Mouse (Mus musculus): ENCODE measurements around the gene Aebp2.

Gene Aebp2

GRCm38 (mm10) chr6:140605732-140606131 lies 16.7 kb upstream of the Aebp2 start:
- in situ Hi-C loops (cut with MboI; ENCODE audit: unreplicated experiment in 2 of 2), result no loop called here

GRCm38 (mm10) chr6:140606534-140606933 lies 15.9 kb upstream of the Aebp2 start:
- in situ Hi-C loops (cut with MboI; ENCODE audit: unreplicated experiment in 2 of 2), result no loop called here

- in situ Hi-C loops (cut with MboI; ENCODE audit: unreplicated experiment in 2 of 2), result no loop called here
Measured at GRCm38 (mm10) chr6:140608666-140609065, 13.8 kb upstream of the Aebp2 start.

- in situ Hi-C loops (cut with MboI; ENCODE audit: unreplicated experiment in 2 of 2), result no loop called here
Measured at GRCm38 (mm10) chr6:140609533-140609932, 12.9 kb upstream of the Aebp2 start.

GRCm38 (mm10) chr6:140610117-140610516 lies 12.3 kb upstream of the Aebp2 start:
- in situ Hi-C loops (cut with MboI; ENCODE audit: unreplicated experiment in 2 of 2), result no loop called here

- in situ Hi-C loops (cut with MboI; ENCODE audit: unreplicated experiment in 2 of 2), result no loop called here
Measured at GRCm38 (mm10) chr6:140611282-140611681, 11.2 kb upstream of the Aebp2 start.

GRCm38 (mm10) chr6:140611893-140612473 lies 10.5 kb upstream of the Aebp2 start:
- in situ Hi-C loops (cut with MboI; ENCODE audit: unreplicated experiment in 2 of 2), result no loop called here

- in situ Hi-C loops (cut with MboI; ENCODE audit: unreplicated experiment in 2 of 2), result no loop called here
Measured at GRCm38 (mm10) chr6:140613822-140614221, 8.6 kb upstream of the Aebp2 start.

GRCm38 (mm10) chr6:140614711-140615110 lies 7.8 kb upstream of the Aebp2 start:
- in situ Hi-C loops (cut with MboI; ENCODE audit: unreplicated experiment in 2 of 2), result no loop called here

GRCm38 (mm10) chr6:140620531-140621349 lies 1.7 kb upstream of the Aebp2 start:
- in situ Hi-C loops (cut with MboI; ENCODE audit: unreplicated experiment in 2 of 2), result no loop called here

- in situ Hi-C loops (cut with MboI; ENCODE audit: unreplicated experiment in 2 of 2), result no loop called here
Measured at GRCm38 (mm10) chr6:140621622-140622021, 841 bp upstream of the Aebp2 start.

GRCm38 (mm10) chr6:140623226-140624095 lies 998 bp downstream of the Aebp2 start:
- in situ Hi-C loops (cut with MboI; ENCODE audit: unreplicated experiment in 2 of 2), result no loop called here

- in situ Hi-C loops (cut with MboI; ENCODE audit: unreplicated experiment in 2 of 2), result loop anchor here in 1 of 2 experiments (25.0 kb wide), 1 partner anchor 1763 kb away; the partner anchor contains the start of genes Golt1b and Recql
Measured at GRCm38 (mm10) chr6:140624096-140625051, 1.9 kb downstream of the Aebp2 start.

GRCm38 (mm10) chr6:140629176-140629859 lies 6.9 kb downstream of the Aebp2 start:
- in situ Hi-C loops (cut with MboI; ENCODE audit: unreplicated experiment in 2 of 2), result loop anchor here in 1 of 2 experiments (25.0 kb wide), 1 partner anchor 1758 kb away; the partner anchor contains the start of genes Golt1b and Recql

GRCm38 (mm10) chr6:140630306-140630705 lies 7.8 kb downstream of the Aebp2 start:
- in situ Hi-C loops (cut with MboI; ENCODE audit: unreplicated experiment in 2 of 2), result loop anchor here in 1 of 2 experiments (25.0 kb wide), 1 partner anchor 1757 kb away; the partner anchor contains the start of genes Golt1b and Recql

- in situ Hi-C loops (cut with MboI; ENCODE audit: unreplicated experiment in 2 of 2), result loop anchor here in 1 of 2 experiments (25.0 kb wide), 1 partner anchor 1754 kb away; the partner anchor contains the start of genes Golt1b and Recql
Measured at GRCm38 (mm10) chr6:140633616-140634015, 11.2 kb downstream of the Aebp2 start.

- in situ Hi-C loops (cut with MboI; ENCODE audit: unreplicated experiment in 2 of 2), result loop anchor here in 1 of 2 experiments (25.0 kb wide), 1 partner anchor 1751 kb away; the partner anchor contains the start of genes Golt1b and Recql
Measured at GRCm38 (mm10) chr6:140636290-140636689, 13.8 kb downstream of the Aebp2 start.

- in situ Hi-C loops (cut with MboI; ENCODE audit: unreplicated experiment in 2 of 2), result loop anchor here in 1 of 2 experiments (25.0 kb wide), 1 partner anchor 1745 kb away; the partner anchor contains the start of genes Golt1b and Recql
Measured at GRCm38 (mm10) chr6:140642010-140642409, 19.5 kb downstream of the Aebp2 start.

- in situ Hi-C loops (cut with MboI; ENCODE audit: unreplicated experiment in 2 of 2), result loop anchor here in 1 of 2 experiments (25.0 kb wide), 1 partner anchor 1745 kb away; the partner anchor contains the start of genes Golt1b and Recql
Measured at GRCm38 (mm10) chr6:140642655-140643054, 20.2 kb downstream of the Aebp2 start.

Measured in v-Abl transformed pro-B cells (cell line).